Mouse (Mus musculus) lung, postnatal 0 days (tissue): ENCODE measurements around the gene Atg10.

Experiments
- CTCF ChIP-seq: IDR thresholded peaks from 2 replicates; pipeline ENCODE4 v1.5.1; 2016; ENCODE audit warnings: antibody characterized with exemption, mild to moderate bottlenecking
- EP300 ChIP-seq: IDR thresholded peaks from 2 replicates; pipeline ENCODE4 v1.6.1; 2016; ENCODE audit warnings: antibody characterized with exemption, mild to moderate bottlenecking, control low read depth

- 0 out of 2 replicates have a peak, but pooled peaks have one; percentile 2 for TF ChIP-seq CTCF
- TF ChIP-seq EP300, result peak; percentile 44; the same call in 1 of the 2 replicates
Measured at GRCm38 (mm10) chr13:91223587-91224437, at the start of gene Atg10.
